Mouse (Mus musculus): ENCODE data around the gene Exoc6.

DNA sequence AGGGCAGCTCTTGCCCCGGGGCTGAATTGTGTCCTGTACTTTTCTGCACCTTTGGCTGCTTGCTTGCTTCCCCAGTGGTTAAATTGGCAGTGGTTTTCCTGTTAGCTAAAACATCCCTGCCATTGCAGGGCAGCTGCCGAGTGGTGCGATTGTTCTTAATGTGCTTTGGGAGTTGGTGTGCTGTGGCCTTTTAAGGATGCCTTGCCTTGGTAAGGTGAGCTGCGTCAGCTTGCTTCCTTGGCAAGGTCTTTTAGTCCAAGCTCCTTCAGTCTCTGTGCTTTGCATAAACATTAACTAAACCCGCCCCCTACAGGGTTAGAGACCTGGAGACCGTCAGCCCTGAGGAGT, 9.8 kb downstream of the Exoc6 start:
- TF ChIP-seq EP300 (IDR thresholded peaks at IDR 0.05; ENCODE audit: low read depth) (no peak), CTCF (IDR thresholded peaks at IDR 0.05; ENCODE audit: low read depth) (peak; percentile 22)
